Mouse (Mus musculus) intestine, embryonic 15.5 days (tissue): Measurements from ENCODE around the gene Znrd1as. TPM values are rescaled to one million over a fixed set of nuclear protein-coding genes. Genes with fewer than 3 reads are reported as not detected.

Experiments used
- ATAC-seq: fragments of 200-750 bp; cut with Nextera tagmentation; 2 replicates; pipeline ENCODE4 v1.8.0; 2017; ENCODE audit warnings: moderate TSS enrichment, moderate library complexity
- H3K27ac ChIP-seq: fragments of 300-500 bp; sonication (generic); 2 replicates; pipeline ENCODE4 v1.5.1; 2015; ENCODE audit warnings: mild to moderate bottlenecking, inconsistent platforms
- H3K27me3 ChIP-seq: fragments of 300-500 bp; sonication (generic); replicated peaks from 2 replicates; pipeline ENCODE4 v1.6.1; 2015; ENCODE audit warnings: inconsistent platforms
- H3K36me3 ChIP-seq: fragments of 300-500 bp; sonication (generic); 2 replicates; pipeline ENCODE4 v1.6.1; 2015; ENCODE audit warnings: inconsistent platforms
- H3K4me1 ChIP-seq: fragments of 300-500 bp; sonication (generic); replicated peaks from 2 replicates; pipeline ENCODE4 v1.6.1; 2015; ENCODE audit warnings: inconsistent platforms
- H3K4me2 ChIP-seq: fragments of 300-500 bp; sonication (generic); replicated peaks from 2 replicates; pipeline ENCODE4 v1.6.1; 2015; ENCODE audit warnings: mild to moderate bottlenecking, inconsistent platforms
- H3K4me3 ChIP-seq: fragments of 300-500 bp; sonication (generic); replicated peaks from 2 replicates; pipeline ENCODE4 v1.5.1; 2015; ENCODE audit warnings: inconsistent platforms
- H3K9ac ChIP-seq: fragments of 300-500 bp; sonication (generic); 2 replicates; pipeline ENCODE4 v1.6.1; 2015; ENCODE audit warnings: inconsistent platforms
- H3K9me3 ChIP-seq: fragments of 300-500 bp; sonication (generic); 2 replicates; pipeline ENCODE4 v1.6.1; 2016; ENCODE audit warnings: inconsistent platforms
- WGBS: fragments of 180-500 bp; shearing (Covaris S2); methylation state at CpG from one replicate; pipeline ENCODE4 v1.1.7; 2015; 5-methylcytosine and 5-hydroxymethylcytosine counted together
- polyA plus RNA-seq: library from polyadenylated mRNA; unstranded; fragments of >200 nt; fragmentation: Nextera tagmentation; extraction: Ambion mirVana; gene quantifications from 2 replicates; pipeline ENCODE4 v1.2.1, GENCODE M21; 2015

The Znrd1as gene
- polyA plus RNA-seq, result 6.3 TPM in 2 replicates

DNA sequence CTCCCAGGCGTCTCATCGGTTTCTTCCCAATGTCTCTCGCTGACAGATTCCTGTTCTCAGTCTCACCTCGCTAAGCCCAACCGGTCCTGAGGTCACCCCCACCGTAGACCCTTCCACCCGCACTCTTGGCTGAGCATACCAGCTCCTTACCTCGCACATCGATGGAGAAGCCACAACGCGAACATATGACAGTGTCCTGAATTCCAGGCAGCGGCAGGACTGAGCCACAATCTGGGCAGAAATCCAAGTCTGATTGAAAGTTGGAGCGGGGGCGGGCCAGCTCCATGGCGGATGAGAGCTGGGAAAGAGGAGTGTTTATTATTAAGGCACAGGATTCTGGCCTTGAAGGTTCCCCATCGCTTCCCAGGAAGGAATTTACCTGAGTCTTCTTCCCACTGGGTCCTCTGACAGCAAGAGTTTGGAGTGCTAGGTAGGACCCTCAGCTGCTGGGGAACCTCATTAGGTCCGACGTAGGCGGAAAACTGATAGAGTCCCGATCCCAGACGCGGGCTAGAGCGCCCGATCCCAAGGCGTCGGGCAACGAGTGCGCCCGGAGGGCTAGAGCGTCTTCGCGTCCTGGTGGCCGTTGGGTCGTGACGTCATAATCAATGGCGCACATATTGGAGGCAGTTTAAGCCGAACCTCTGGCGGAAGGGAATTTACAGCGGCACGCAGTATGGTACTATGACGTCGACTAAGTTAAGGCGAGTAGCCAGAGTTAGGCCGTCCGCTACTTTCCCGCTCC, at the start of gene Znrd1as, which contains the start of gene Znrd1:
Gene Znrd1as, plus strand, starts transcription at position 594 of the 745 bp plus-strand sequence.
Gene Znrd1, minus strand, starts transcription at position 561 of the 745 bp plus-strand sequence.
- H3K27ac ChIP-seq, result peak within 1 kb of the TSS; percentile 66
- H3K27me3 ChIP-seq, result no peaks in the 10 kb centered on the region
- H3K4me2 ChIP-seq, result peak within 1 kb of the TSS; percentile 57
- H3K9me3 ChIP-seq, result no peaks in the 10 kb centered on the region
- 0 out of 2 replicates have a peak, but pooled peaks cover 4% of the 10 kb centered on the region for H3K36me3 ChIP-seq
- peaks cover 10% of the 10 kb centered on the region for H3K4me1 ChIP-seq
- H3K4me3 ChIP-seq, result peak within 1 kb of the TSS; percentile 58
- WGBS, result under 1% methylated on average over 46 of the region's 46 CpGs
- peak within 1 kb of the TSS; percentile 64 for H3K9ac ChIP-seq
- ATAC-seq, result peak; percentile 98

DNA sequence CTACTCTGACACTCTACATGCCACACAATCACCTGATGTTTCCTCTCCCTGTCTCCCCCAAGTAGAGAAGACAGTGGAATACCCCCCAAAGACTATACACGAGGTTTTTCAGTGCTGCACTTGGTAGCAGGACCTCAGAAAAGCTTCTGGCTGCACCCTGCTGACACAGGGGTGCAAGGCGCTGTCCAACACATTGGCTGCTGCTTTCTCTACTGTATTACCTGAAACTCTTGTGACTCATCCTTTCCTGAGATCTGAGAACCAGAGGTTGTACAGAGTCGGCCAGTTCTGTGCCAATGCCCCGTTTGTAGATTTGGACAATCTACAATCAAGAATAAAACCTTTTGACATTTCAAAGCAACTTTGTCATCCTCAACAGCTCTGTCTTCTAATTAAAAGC, 48.6 kb upstream of the Znrd1as start:
- Histone ChIP-seq H3K4me2 (no peak overlapping the region), H3K9ac (no peak overlapping the region), H3K36me3 (no peaks in the 10 kb centered on the region), H3K9me3 (no peaks in the 10 kb centered on the region), H3K27ac (no peak overlapping the region), H3K27me3 (no peaks in the 10 kb centered on the region), H3K4me3 (no peak overlapping the region), H3K4me1 (no peaks in the 10 kb centered on the region)
- ATAC-seq, result no peak
- WGBS, result 47% methylated on average over 4 of the region's 4 CpGs

DNA sequence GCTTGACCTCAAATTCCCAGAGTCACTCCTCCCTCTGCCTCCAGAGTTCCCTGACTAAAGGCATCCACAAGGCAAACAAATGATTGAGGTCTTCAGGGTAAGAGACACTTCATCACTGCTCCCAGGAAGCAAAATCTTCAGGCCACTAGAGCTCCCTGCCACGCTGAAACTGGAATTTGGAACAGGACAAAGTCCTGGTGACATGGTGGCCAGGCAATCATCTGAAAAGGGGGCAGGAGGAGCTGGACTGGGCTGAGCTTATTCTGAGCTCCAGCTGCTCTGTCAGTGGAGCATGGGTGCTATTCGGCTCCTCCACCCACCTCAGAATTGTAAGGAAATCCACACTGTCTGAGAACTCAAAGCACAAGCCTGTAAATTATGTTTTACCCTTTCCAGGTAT, 46.4 kb upstream of the Znrd1as start:
- no peak overlapping the region for H3K4me3 ChIP-seq
- no peak for ATAC-seq
- no peaks in the 10 kb centered on the region for H3K36me3 ChIP-seq
- 66% methylated on average over 2 of the region's 2 CpGs for WGBS
- H3K9ac ChIP-seq, result no peak overlapping the region
- no peak overlapping the region for H3K4me2 ChIP-seq
- no peaks in the 10 kb centered on the region for H3K9me3 ChIP-seq
- H3K4me1 ChIP-seq, result no peaks in the 10 kb centered on the region
- H3K27ac ChIP-seq, result no peak overlapping the region
- H3K27me3 ChIP-seq, result no peaks in the 10 kb centered on the region; the same call in 1 of the 2 replicates

DNA sequence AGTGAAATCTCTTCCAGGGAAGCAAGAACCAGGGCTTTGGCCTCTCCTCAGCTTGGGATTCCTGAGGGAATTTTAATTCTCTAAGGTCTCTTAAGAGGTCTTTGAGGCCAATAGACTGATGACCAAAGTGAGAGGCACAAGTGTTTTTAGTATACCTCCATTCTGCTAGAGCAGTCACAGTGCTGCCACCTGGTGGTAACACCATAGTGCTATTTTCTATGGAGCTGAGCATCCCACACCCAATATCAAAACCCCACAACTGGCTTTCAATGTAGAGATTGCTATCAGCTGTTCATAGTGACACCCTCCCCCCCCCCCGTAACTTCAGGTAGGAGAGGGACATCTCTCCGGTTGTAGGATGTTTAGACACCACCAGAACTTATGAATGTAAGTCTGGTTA, 44.3 kb upstream of the Znrd1as start:
- Histone ChIP-seq H3K4me1 (no peaks in the 10 kb centered on the region), H3K36me3 (no peaks in the 10 kb centered on the region), H3K4me3 (no peak overlapping the region), H3K9ac (no peak overlapping the region), H3K4me2 (no peak overlapping the region), H3K27me3 (no peaks in the 10 kb centered on the region; the same call in 1 of the 2 replicates), H3K9me3 (no peaks in the 10 kb centered on the region), H3K27ac (no peak overlapping the region)
- 9% methylated on average over 2 of the region's 2 CpGs for WGBS
- peak; percentile 42 for ATAC-seq

DNA sequence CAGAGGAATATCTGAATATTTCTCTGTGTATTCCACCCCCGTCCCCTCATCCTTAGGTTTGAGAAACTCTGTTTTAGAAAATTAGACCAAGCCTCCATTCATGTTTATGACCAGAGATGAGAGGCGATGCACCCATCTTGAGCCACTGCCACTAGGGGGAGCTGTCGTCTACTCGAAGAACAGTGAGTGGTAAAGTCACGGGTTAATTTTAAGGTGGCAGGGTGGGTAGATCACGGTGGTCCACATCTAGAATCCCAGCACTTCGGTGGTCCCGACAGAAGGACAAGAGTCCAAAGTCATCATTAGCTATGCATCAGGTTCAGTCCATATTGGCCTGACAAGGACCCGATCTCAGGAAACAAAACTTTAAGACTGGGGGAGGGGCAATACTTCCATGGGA, 43.3 kb upstream of the Znrd1as start:
- ATAC-seq, result peak; percentile 45
- no peaks in the 10 kb centered on the region for H3K36me3 ChIP-seq
- 15% methylated on average over 9 of the region's 9 CpGs for WGBS

DNA sequence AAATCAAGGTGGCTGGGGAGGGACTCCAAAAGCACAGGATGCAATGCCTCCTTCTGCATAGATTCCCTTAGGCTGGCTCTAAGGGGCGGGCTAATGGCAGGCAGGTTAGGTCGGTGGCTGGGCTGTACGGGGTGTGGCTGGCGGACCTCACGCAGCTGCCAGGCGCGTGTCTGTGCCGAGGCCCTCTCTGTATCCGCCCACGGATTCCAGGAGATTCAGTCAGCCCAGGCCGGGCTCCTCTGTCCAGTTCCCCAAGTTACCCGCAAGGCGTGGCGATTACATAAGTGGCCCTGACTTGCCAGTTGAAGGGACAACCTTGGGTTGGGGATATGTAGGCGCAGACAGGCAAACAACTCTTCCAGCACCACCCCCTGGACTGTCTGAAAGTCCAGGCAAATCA, 38.2 kb upstream of the Znrd1as start:
- no peak overlapping the region for H3K4me3 ChIP-seq
- no peaks in the 10 kb centered on the region for H3K9me3 ChIP-seq
- no peaks in the 10 kb centered on the region for H3K4me1 ChIP-seq
- H3K27ac ChIP-seq, result no peak overlapping the region
- peak; percentile 87 for ATAC-seq
- 0 out of 2 replicates have a peak overlapping the region, but pooled peaks have one; percentile 36 for H3K4me2 ChIP-seq
- 36% methylated on average over 15 of the region's 15 CpGs for WGBS
- no peaks in the 10 kb centered on the region for H3K36me3 ChIP-seq
- no peak overlapping the region for H3K9ac ChIP-seq
- no peaks in the 10 kb centered on the region; the same call in 1 of the 2 replicates for H3K27me3 ChIP-seq

More for the DNA sequence above, 43.3 kb upstream of the Znrd1as start:
- no peak overlapping the region for H3K27ac ChIP-seq
- no peak overlapping the region for H3K9ac ChIP-seq
- H3K4me2 ChIP-seq, result no peak overlapping the region
- H3K4me1 ChIP-seq, result no peaks in the 10 kb centered on the region
- H3K4me3 ChIP-seq, result no peak overlapping the region
- H3K27me3 ChIP-seq, result no peaks in the 10 kb centered on the region; the same call in 1 of the 2 replicates
- H3K9me3 ChIP-seq, result no peaks in the 10 kb centered on the region

DNA sequence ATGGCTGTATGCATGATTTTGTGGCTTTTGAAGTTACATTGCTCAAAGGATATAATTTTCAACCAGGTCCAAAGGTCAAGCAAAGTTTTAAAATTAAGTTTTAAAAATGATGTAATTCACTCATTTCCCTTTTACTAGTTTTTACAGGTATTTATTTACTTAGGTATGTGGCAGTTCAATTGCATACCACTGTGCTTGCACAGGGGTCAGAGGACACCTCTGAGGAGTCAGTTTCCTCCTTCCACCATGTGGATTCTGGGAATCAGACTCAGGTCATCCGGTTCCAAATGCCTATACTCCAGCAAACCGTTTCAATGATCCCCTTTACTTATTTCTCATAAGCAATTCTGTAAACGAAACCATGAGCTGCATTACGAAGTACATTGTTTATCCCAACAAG, 35.7 kb upstream of the Znrd1as start:
- Histone ChIP-seq H3K4me1 (no peaks in the 10 kb centered on the region), H3K4me2 (no peak overlapping the region), H3K36me3 (no peaks in the 10 kb centered on the region), H3K9me3 (no peaks in the 10 kb centered on the region), H3K9ac (no peak overlapping the region), H3K4me3 (no peak overlapping the region), H3K27me3 (no peaks in the 10 kb centered on the region), H3K27ac (no peak overlapping the region)
- peak; percentile 73 for ATAC-seq
- 77% methylated on average over 4 of the region's 4 CpGs for WGBS

DNA sequence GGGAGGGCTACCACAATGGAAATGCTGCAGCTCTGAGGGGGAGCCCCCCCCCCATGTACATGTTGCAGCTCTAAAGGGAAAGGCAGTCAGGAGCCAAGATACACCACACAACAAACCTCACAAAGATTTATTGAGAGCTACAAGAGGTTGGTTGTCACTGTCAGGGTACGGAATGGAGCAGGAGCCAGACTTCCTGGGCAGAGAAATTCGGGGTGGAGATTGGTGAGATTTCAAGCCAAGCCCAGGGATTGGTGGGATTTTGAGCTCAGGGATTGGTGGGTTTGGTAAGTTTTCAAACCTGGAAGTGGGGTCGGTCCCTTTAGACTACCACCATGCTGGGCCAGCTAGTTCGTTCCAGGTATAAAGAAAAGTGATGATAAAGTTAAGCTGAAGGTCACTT, 34.9 kb upstream of the Znrd1as start:
- ATAC-seq, result no peak
- H3K4me2 ChIP-seq, result no peak overlapping the region
- H3K4me1 ChIP-seq, result no peaks in the 10 kb centered on the region
- H3K9me3 ChIP-seq, result no peaks in the 10 kb centered on the region
- WGBS, result 64% methylated on average over 4 of the region's 4 CpGs
- no peaks in the 10 kb centered on the region for H3K27me3 ChIP-seq
- no peak overlapping the region for H3K4me3 ChIP-seq
- no peaks in the 10 kb centered on the region for H3K36me3 ChIP-seq
- H3K27ac ChIP-seq, result no peak overlapping the region
- H3K9ac ChIP-seq, result no peak overlapping the region

DNA sequence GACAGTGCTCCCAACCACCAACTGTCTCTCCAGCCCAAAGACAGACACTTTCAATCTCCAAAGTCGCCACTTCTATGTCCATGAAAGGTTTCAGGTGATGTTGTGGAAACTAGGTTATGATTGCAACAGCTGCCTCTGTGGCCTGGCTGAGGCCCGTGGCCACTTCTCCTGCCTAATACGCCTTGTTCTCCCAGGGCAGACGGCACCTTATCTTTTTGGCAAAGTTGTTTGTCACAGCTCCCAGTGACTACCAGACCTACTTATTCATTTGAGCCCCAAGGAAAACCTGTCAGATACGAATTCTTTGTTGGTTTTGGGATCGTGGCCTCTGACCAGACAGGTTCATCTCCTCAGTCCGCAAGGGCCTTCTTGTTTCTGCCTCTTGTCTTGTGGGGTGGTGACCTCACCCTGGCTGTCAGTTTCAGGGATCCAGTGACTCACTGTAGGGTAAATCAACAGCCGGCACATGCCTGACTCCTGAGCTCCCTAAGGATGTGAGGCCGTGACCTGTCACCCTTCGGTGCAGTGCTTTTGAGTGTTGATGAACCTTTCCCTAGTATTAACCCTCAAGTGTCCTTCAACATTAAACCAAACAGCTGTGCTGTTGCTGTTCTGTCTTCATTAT, 30.8 kb upstream of the Znrd1as start:
- H3K4me1 ChIP-seq, result no peaks in the 10 kb centered on the region
- H3K4me3 ChIP-seq, result no peak overlapping the region
- H3K4me2 ChIP-seq, result no peak overlapping the region
- no peaks in the 10 kb centered on the region for H3K36me3 ChIP-seq
- no peak for ATAC-seq
- no peaks in the 10 kb centered on the region for H3K9me3 ChIP-seq
- H3K27me3 ChIP-seq, result no peaks in the 10 kb centered on the region
- H3K9ac ChIP-seq, result no peak overlapping the region
- H3K27ac ChIP-seq, result no peak overlapping the region
- 32% methylated on average over 10 of the region's 10 CpGs for WGBS

DNA sequence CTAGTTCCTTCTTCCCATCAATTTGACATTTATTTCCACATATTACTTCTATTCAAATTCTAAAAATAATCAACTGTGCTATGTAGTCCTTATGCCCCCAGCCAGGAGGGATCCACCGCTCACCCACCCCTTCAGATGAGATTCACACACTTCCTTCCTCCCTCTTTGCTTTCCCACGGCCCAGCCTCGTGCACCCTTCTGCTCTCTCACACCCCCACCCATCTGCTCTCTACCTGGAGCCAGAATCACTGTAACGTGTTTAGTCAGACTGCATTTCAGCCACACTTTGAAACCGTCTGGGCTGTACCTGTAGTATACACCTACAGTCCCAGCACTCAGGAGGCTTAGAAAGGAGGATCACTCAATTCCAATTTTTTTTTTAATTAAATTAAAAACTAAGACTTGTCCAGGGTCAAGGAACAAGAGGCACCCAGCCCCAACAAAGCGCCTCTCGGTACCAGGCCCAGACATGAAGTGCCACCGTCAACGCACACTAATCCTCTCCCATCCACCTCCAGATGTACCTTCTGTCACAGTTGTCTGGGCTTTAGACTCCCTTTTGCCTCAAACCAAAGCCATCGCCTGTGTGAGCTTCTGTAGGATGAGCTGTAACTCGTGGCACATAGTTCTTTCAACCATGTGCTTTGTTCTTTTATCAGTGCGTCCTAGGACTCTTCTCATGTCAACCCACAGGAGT, 29.0 kb upstream of the Znrd1as start:
- WGBS, result 72% methylated on average over 12 of the region's 12 CpGs
- no peaks in the 10 kb centered on the region for H3K4me1 ChIP-seq
- ATAC-seq, result no peak
- H3K4me2 ChIP-seq, result no peak overlapping the region
- H3K27me3 ChIP-seq, result no peaks in the 10 kb centered on the region
- H3K27ac ChIP-seq, result no peak overlapping the region
- H3K9ac ChIP-seq, result no peak overlapping the region
- no peak overlapping the region for H3K4me3 ChIP-seq
- no peaks in the 10 kb centered on the region for H3K9me3 ChIP-seq
- no peaks in the 10 kb centered on the region for H3K36me3 ChIP-seq

DNA sequence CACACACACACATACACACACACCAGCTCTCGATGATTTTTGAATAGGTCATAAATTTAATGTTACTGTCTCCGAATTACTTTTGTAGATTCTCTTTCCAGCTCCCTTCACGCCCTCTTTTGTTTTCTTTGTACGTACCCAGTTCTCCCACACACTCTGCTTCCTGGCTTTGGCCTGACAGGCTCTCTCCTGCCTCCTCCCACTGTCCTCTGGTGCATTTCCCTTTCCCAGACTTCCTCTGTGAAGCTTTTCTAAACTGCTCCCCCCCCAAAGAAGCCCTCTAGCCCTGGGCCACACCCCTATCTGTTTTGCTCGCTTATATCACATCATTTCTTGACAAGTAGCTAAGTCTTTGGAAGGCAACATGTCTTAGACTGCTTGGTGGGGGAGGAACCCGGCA, 28.2 kb upstream of the Znrd1as start:
- Histone ChIP-seq H3K4me3 (no peak overlapping the region), H3K4me2 (no peak overlapping the region), H3K9me3 (no peaks in the 10 kb centered on the region), H3K36me3 (no peaks in the 10 kb centered on the region), H3K27me3 (no peaks in the 10 kb centered on the region), H3K9ac (no peak overlapping the region), H3K4me1 (no peaks in the 10 kb centered on the region), H3K27ac (no peak overlapping the region)
- WGBS, result 66% methylated on average over 6 of the region's 6 CpGs
- ATAC-seq, result no peak

DNA sequence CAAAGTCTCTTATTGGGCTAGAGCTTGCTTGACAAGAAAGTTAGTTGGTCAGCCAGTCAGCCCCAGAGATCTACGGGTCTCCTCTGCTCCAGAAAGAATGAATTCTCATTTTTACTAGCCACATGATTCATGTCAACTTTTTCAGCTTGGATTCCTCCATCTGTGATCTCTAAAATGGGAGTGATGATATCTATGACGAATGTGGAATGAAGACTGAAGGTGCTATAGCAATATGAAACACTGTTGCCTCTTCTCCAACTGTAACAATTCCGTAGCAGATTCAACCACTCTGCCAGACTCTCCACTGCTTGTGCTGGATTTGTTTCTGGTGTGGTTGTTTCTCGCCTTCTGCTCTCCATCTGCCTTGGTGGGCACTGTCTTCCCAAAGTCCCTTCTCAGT, 27.3 kb upstream of the Znrd1as start:
- Histone ChIP-seq H3K9me3 (no peaks in the 10 kb centered on the region), H3K27ac (no peak overlapping the region), H3K36me3 (no peaks in the 10 kb centered on the region), H3K4me2 (no peak overlapping the region), H3K9ac (no peak overlapping the region), H3K27me3 (no peaks in the 10 kb centered on the region), H3K4me1 (no peaks in the 10 kb centered on the region), H3K4me3 (no peak overlapping the region)
- WGBS, result 77% methylated on average over 4 of the region's 4 CpGs
- ATAC-seq, result no peak
